Mouse (Mus musculus) intestine, postnatal 0 days (tissue): Measurements from ENCODE around the gene Gas6. TPM values are rescaled to one million over a fixed set of nuclear protein-coding genes. Genes with fewer than 3 reads are reported as not detected.

ENCODE experiments used
- ATAC-seq: fragments of 200-750 bp; cut with Nextera tagmentation; 2 replicates; pipeline ENCODE4 v1.8.0; 2017; ENCODE audit warnings: mild to moderate bottlenecking, moderate TSS enrichment, moderate library complexity
- H3K27ac ChIP-seq: fragments of 300-500 bp; sonication (generic); 2 replicates; pipeline ENCODE4 v1.5.1; 2014; ENCODE audit warnings: mild to moderate bottlenecking, low read depth, low read length, moderate library complexity
- H3K27me3 ChIP-seq: fragments of 300-500 bp; sonication (generic); replicated peaks from 2 replicates; pipeline ENCODE4 v1.6.1; 2014; ENCODE audit warnings: low read length, mixed read lengths; ENCODE audit not compliant: control insufficient read depth, insufficient read depth
- H3K36me3 ChIP-seq: fragments of 300-500 bp; sonication (generic); 2 replicates; pipeline ENCODE4 v1.6.1; 2014; ENCODE audit warnings: mild to moderate bottlenecking, moderate library complexity; ENCODE audit not compliant: control insufficient read depth, insufficient read depth
- H3K4me1 ChIP-seq: fragments of 300-500 bp; sonication (generic); replicated peaks from 2 replicates; pipeline ENCODE4 v1.6.1; 2014; ENCODE audit warnings: antibody characterized with exemption, low read length, mixed read lengths; ENCODE audit not compliant: control insufficient read depth, insufficient read depth
- H3K4me2 ChIP-seq: fragments of 300-500 bp; sonication (generic); replicated peaks from 2 replicates; pipeline ENCODE4 v1.6.1; 2014; ENCODE audit warnings: low read depth, mild to moderate bottlenecking, moderate library complexity
- H3K4me3 ChIP-seq: fragments of 300-500 bp; sonication (generic); 2 replicates; pipeline ENCODE4 v1.5.1; 2014; ENCODE audit warnings: low read depth, low read length
- H3K9ac ChIP-seq: fragments of 300-500 bp; sonication (generic); 2 replicates; pipeline ENCODE4 v1.6.1; 2014; ENCODE audit warnings: mild to moderate bottlenecking, low read depth, low read length
- H3K9me3 ChIP-seq: fragments of 300-500 bp; sonication (generic); 2 replicates; pipeline ENCODE4 v1.6.1; 2016; ENCODE audit warnings: mixed run types; ENCODE audit not compliant: control insufficient read depth
- CTCF ChIP-seq: sonication (generic); IDR thresholded peaks from 2 replicates; pipeline ENCODE4 v1.5.1; 2016; ENCODE audit warnings: low read depth, mild to moderate bottlenecking, control low read depth, antibody characterized with exemption, moderate library complexity
- WGBS: fragments of 180-500 bp; shearing (Covaris S2); extraction: QIAGEN DNeasy Blood & Tissue Kit; methylation state at CpG from one replicate; pipeline ENCODE4 v1.1.7; 2014; 5-methylcytosine and 5-hydroxymethylcytosine counted together
- polyA plus RNA-seq: library from polyadenylated mRNA; unstranded; fragments of >200 nt; fragmentation: Nextera tagmentation; extraction: Ambion mirVana; gene quantifications from 2 replicates; pipeline ENCODE4 v1.2.1, GENCODE M21; 2015

The Gas6 gene
- polyA plus RNA-seq, 1 experiment from 2014 or later: 77.3 TPM

GRCm38 (mm10) chr8:13471484-13471883 lies 22.8 kb downstream of the Gas6 start:
- TF ChIP-seq CTCF: no peak
- WGBS: 83% methylated on average over 11 of the region's 11 CpGs
- Histone ChIP-seq H3K27ac (no peak overlapping the region), H3K9ac (no peak overlapping the region), H3K27me3 (no peaks in the 10 kb centered on the region), H3K4me2 (no peak overlapping the region), H3K9me3 (no peaks in the 10 kb centered on the region), H3K36me3 (peaks cover 81% of the 10 kb centered on the region), H3K4me3 (no peak overlapping the region), H3K4me1 (no peaks in the 10 kb centered on the region)
- no peak for ATAC-seq

- H3K4me1 ChIP-seq: no peaks in the 10 kb centered on the region
- H3K9ac ChIP-seq: no peak overlapping the region
- TF ChIP-seq CTCF: no peak
- ATAC-seq: no peak
- WGBS: 81% methylated on average over 9 of the region's 9 CpGs
- no peak overlapping the region for H3K4me2 ChIP-seq
- H3K4me3 ChIP-seq: no peak overlapping the region
- H3K36me3 ChIP-seq: peaks cover 70% of the 10 kb centered on the region
- H3K27me3 ChIP-seq: no peaks in the 10 kb centered on the region
- H3K27ac ChIP-seq: no peak overlapping the region
- no peaks in the 10 kb centered on the region for H3K9me3 ChIP-seq
Observed at GRCm38 (mm10) chr8:13468737-13469136, 25.6 kb downstream of the Gas6 start.

GRCm38 (mm10) chr8:13466989-13467388 lies 27.3 kb downstream of the Gas6 start:
- Histone ChIP-seq H3K4me3 (no peak overlapping the region), H3K9ac (no peak overlapping the region), H3K9me3 (no peaks in the 10 kb centered on the region), H3K4me1 (no peaks in the 10 kb centered on the region), H3K36me3 (peaks cover 56% of the 10 kb centered on the region), H3K27ac (no peak overlapping the region), H3K4me2 (no peak overlapping the region), H3K27me3 (no peaks in the 10 kb centered on the region)
- peak; percentile 64 for TF ChIP-seq CTCF
- 64% methylated on average over 5 of the region's 5 CpGs for WGBS
- ATAC-seq: no peak

GRCm38 (mm10) chr8:13465324-13465723 lies 29.0 kb downstream of the Gas6 start:
- Histone ChIP-seq H3K36me3 (peaks cover 44% of the 10 kb centered on the region), H3K4me2 (no peak overlapping the region), H3K27ac (no peak overlapping the region), H3K27me3 (no peaks in the 10 kb centered on the region), H3K4me3 (no peak overlapping the region), H3K9me3 (no peaks in the 10 kb centered on the region), H3K4me1 (no peaks in the 10 kb centered on the region), H3K9ac (no peak overlapping the region)
- ATAC-seq: no peak
- WGBS: 60% methylated on average over 7 of the region's 7 CpGs
- no peak for TF ChIP-seq CTCF

- H3K4me1 ChIP-seq: no peaks in the 10 kb centered on the region
- H3K4me3 ChIP-seq: no peak overlapping the region
- ATAC-seq: no peak; the same call in 1 of the 2 replicates
- H3K27me3 ChIP-seq: no peaks in the 10 kb centered on the region
- no peak overlapping the region for H3K9ac ChIP-seq
- no peaks in the 10 kb centered on the region for H3K9me3 ChIP-seq
- WGBS: 43% methylated on average over 10 of the region's 10 CpGs
- H3K4me2 ChIP-seq: no peak overlapping the region
- H3K36me3 ChIP-seq: peaks cover 17% of the 10 kb centered on the region
- no peak overlapping the region for H3K27ac ChIP-seq
- no peak for TF ChIP-seq CTCF
Observed at GRCm38 (mm10) chr8:13462392-13462791, 31.9 kb downstream of the Gas6 start.

GRCm38 (mm10) chr8:13461843-13462242 lies 32.4 kb downstream of the Gas6 start:
- no peak overlapping the region for H3K27ac ChIP-seq
- no peaks in the 10 kb centered on the region for H3K9me3 ChIP-seq
- no peak overlapping the region for H3K4me3 ChIP-seq
- no peaks in the 10 kb centered on the region for H3K4me1 ChIP-seq
- H3K36me3 ChIP-seq: peaks cover 12% of the 10 kb centered on the region; the same call in 1 of the 2 replicates
- peak; percentile 90 for TF ChIP-seq CTCF
- H3K9ac ChIP-seq: no peak overlapping the region
- 39% methylated on average over 4 of the region's 4 CpGs for WGBS
- no peaks in the 10 kb centered on the region for H3K27me3 ChIP-seq
- no peak overlapping the region for H3K4me2 ChIP-seq
- no peak for ATAC-seq
